Mouse (Mus musculus): ENCODE measurements at regions not wholly inside any gene's neighbourhood (a gene's known extent, or its start where the extent isn't known, plus 50 kb on each side); places are given as distances from the start of the nearest gene placed in this dataset.

DNA sequence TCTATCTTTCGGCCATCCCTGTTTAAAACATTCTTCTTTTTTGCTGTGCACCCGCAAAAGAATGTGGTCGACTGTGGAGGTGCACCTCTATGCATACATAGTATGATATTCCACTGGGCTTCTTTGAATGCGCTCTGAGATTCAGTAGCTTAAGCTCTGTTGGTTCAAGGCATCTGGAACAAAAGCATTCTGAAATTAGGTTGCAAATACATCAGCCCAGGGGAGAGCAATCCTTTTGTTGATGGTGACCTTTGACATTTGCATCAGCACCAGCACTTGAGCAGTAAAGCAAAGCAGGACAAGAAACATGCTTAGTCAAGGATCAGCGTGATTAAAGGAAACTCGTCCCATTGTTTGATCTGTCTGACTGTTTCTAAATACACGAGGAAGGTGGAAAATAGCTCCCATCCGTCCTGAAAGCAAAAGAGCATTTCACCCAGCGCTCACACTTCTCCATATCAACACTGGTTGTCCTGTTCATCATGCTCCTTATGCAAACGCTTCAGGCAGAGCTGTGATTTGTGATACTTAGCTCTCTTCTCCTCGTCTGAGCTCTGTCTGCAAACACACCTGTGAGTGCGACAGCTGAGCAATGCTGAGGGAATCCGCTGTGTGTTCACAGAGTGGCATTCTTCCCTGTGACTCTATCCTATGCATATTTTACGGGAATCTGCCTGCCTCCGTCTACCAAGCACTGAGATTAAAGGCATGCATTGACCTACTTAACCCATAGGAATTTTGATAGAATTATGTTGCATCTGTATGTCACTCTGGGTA, 67.4 kb upstream of the Dkk2 start:
- no peak overlapping the region for H3K4me2 ChIP-seq (ENCODE audit: low read depth, low read length)
- H3K27me3 ChIP-seq (replicated peaks; ENCODE audit: control insufficient read depth, insufficient read depth, low read length): no peaks in the 10 kb centered on the region
- H3K27ac ChIP-seq (ENCODE audit: low read length): no peak overlapping the region
- no peaks in the 10 kb centered on the region for H3K36me3 ChIP-seq (ENCODE audit: control insufficient read depth, insufficient read depth, low read length)
- no peak for ATAC-seq
- 28% methylated on average over 15 of the region's 15 CpGs for WGBS
- H3K9me3 ChIP-seq (ENCODE audit: control insufficient read depth, low read length): no peaks in the 10 kb centered on the region
- H3K4me1 ChIP-seq (ENCODE audit: control insufficient read depth, insufficient read depth, low read length): no peaks in the 10 kb centered on the region
- H3K4me3 ChIP-seq (ENCODE audit: low read length): no peak overlapping the region
- no peak overlapping the region for H3K9ac ChIP-seq (ENCODE audit: low read depth, low read length)

DNA sequence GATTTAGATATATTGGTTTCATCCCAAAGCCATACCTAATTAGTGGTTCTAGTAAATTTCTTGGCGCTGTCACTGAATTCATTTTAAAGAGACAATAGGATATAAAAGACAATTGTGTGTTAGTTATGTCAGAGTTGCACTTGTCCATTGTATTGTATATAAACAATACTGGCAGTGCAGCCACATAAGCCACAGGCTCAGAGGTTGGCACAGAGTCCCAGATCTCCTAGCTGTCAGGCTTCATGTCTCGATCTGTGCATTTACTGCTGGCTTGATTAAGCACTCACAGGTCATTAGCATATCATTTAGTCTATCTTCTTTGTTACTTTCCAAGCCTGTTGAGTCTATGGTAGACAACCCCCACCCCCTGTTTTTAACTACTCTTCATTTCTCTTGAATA, 66.6 kb upstream of the Dkk2 start:
- H3K4me2 ChIP-seq (ENCODE audit: low read depth, low read length): no peak overlapping the region
- no peaks in the 10 kb centered on the region for H3K36me3 ChIP-seq (ENCODE audit: control insufficient read depth, insufficient read depth, low read length)
- no peak overlapping the region for H3K4me3 ChIP-seq (ENCODE audit: low read length)
- ATAC-seq: no peak
- WGBS: 68% methylated on average over 2 of the region's 2 CpGs
- H3K27me3 ChIP-seq (replicated peaks; ENCODE audit: control insufficient read depth, insufficient read depth, low read length): no peaks in the 10 kb centered on the region
- no peaks in the 10 kb centered on the region for H3K9me3 ChIP-seq (ENCODE audit: control insufficient read depth, low read length)
- no peak overlapping the region for H3K27ac ChIP-seq (ENCODE audit: low read length)
- no peak overlapping the region for H3K9ac ChIP-seq (ENCODE audit: low read depth, low read length)
- H3K4me1 ChIP-seq (ENCODE audit: control insufficient read depth, insufficient read depth, low read length): no peaks in the 10 kb centered on the region

DNA sequence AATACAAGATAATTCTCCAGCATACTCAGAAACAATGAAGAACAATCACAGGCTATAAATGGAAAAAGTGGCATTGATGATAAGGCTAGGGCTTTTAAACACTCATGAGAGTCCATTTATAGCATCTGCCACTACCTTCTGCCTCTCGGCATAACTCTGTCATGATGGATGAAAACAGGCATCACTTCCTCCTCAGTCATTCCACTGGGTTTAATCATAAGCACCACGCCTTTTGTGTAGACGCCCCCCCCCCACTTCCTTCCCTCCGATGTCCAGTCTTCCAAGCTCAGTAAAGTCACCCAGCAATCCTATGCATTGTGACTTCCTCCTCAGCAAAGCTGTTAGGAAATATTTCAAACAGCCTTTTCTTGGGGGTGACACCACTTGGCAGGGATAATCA, 63.1 kb upstream of the Dkk2 start:
- Histone ChIP-seq H3K4me1 (ENCODE audit: control insufficient read depth, insufficient read depth, low read length) (no peaks in the 10 kb centered on the region), H3K4me3 (ENCODE audit: low read length) (no peak overlapping the region), H3K4me2 (ENCODE audit: low read depth, low read length) (no peak overlapping the region), H3K27me3 (replicated peaks; ENCODE audit: control insufficient read depth, insufficient read depth, low read length) (no peaks in the 10 kb centered on the region), H3K9me3 (ENCODE audit: control insufficient read depth, low read length) (no peaks in the 10 kb centered on the region), H3K27ac (ENCODE audit: low read length) (no peak overlapping the region), H3K36me3 (ENCODE audit: control insufficient read depth, insufficient read depth, low read length) (no peaks in the 10 kb centered on the region), H3K9ac (ENCODE audit: low read depth, low read length) (no peak overlapping the region)
- ATAC-seq: no peak
- WGBS: 28% methylated on average over 4 of the region's 4 CpGs

DNA sequence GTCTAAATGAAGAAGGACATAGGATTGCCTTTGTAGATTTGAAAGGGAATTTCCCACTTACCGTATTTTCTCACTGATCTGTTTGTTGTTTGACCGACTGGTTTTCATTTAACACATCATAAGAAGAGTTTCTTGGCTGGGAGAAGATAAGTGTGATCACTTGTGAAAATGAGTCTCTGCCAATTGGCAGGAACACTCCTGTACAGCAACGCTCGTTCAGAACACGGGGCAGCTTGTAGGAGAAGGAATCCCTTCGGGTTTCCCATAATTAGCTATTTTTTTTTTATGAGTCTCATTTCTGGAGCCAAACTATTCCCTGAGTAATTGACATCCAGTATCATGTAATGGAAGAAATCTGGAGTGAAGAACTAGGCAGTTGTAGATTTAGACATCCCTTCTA, 61.8 kb upstream of the Dkk2 start:
- no peak overlapping the region for H3K27ac ChIP-seq (ENCODE audit: low read length)
- H3K4me2 ChIP-seq (ENCODE audit: low read depth, low read length): no peak overlapping the region
- no peak overlapping the region for H3K9ac ChIP-seq (ENCODE audit: low read depth, low read length)
- H3K9me3 ChIP-seq (ENCODE audit: control insufficient read depth, low read length): no peaks in the 10 kb centered on the region
- ATAC-seq: no peak
- WGBS: 52% methylated on average over 6 of the region's 6 CpGs
- no peaks in the 10 kb centered on the region for H3K36me3 ChIP-seq (ENCODE audit: control insufficient read depth, insufficient read depth, low read length)
- H3K4me1 ChIP-seq (ENCODE audit: control insufficient read depth, insufficient read depth, low read length): no peaks in the 10 kb centered on the region
- no peak overlapping the region for H3K4me3 ChIP-seq (ENCODE audit: low read length)
- H3K27me3 ChIP-seq (replicated peaks; ENCODE audit: control insufficient read depth, insufficient read depth, low read length): no peaks in the 10 kb centered on the region

DNA sequence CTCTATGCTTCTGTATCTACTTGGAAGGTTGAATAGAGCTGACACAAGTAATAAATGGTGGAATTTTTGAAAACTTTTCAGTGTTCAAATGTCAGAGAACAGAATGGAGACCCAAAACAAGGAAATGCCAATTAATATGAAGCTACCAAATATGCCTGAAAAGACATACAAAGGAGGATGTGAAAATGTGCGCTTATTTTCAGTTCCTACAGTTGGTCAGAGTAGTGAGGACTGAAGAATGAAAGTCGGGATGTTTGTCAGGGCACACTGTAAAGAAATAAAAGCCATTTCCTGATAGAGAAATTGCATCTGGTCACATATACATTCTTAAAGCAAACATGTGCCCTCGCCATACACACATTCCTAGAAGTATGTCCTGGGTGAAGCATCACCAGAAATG, 56.0 kb upstream of the Dkk2 start:
- H3K4me3 ChIP-seq (ENCODE audit: low read length): no peak overlapping the region
- WGBS: 92% methylated on average over 3 of the region's 3 CpGs
- H3K9ac ChIP-seq (ENCODE audit: low read depth, low read length): no peak overlapping the region
- H3K9me3 ChIP-seq (ENCODE audit: control insufficient read depth, low read length): no peaks in the 10 kb centered on the region
- H3K27me3 ChIP-seq (replicated peaks; ENCODE audit: control insufficient read depth, insufficient read depth, low read length): no peaks in the 10 kb centered on the region
- peaks cover 4% of the 10 kb centered on the region; the same call in 1 of the 2 replicates for H3K4me1 ChIP-seq (ENCODE audit: control insufficient read depth, insufficient read depth, low read length)
- H3K4me2 ChIP-seq (ENCODE audit: low read depth, low read length): no peak overlapping the region
- H3K36me3 ChIP-seq (ENCODE audit: control insufficient read depth, insufficient read depth, low read length): no peaks in the 10 kb centered on the region
- H3K27ac ChIP-seq (ENCODE audit: low read length): no peak overlapping the region
- ATAC-seq: no peak

DNA sequence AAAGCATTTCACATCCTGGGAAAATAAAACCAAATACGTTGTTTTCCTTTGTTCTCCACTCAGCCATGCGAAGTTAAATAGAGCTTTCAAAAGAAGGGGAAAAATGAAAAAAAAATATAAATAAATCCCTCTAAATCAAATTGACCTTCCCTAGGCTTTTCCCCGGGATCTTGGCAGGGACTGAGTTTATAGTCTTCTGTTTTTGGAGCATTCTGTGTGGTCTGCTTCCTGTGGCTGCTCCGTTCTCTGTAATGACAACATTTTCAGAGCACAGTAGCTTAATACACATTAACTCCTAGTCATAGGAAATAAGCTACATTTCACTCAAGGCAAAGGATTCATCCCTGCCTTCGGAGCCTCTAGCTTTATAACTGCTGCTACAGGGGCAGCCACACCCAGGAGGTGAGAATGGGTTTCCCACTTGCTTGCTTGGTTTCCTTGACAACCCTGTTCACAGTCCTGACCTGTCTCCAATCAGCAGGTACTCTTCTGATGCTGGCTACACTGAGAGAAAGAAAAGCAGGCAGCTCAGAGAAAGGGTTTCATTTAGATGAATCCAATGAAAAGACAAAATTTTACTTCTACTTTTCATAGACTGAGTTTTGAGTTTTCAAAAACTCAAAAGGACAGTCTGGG, 51.9 kb upstream of the Dkk2 start:
- 40% methylated on average over 5 of the region's 5 CpGs for whole genome bisulfite sequencing
- ATAC-seq: no peak
- Histone ChIP-seq H3K36me3 (ENCODE audit: control insufficient read depth, insufficient read depth, low read length) (no peaks in the 10 kb centered on the region), H3K4me1 (ENCODE audit: control insufficient read depth, insufficient read depth, low read length) (peaks cover 4% of the 10 kb centered on the region; the same call in 1 of the 2 replicates), H3K27me3 (replicated peaks; ENCODE audit: control insufficient read depth, insufficient read depth, low read length) (no peaks in the 10 kb centered on the region), H3K9me3 (ENCODE audit: control insufficient read depth, low read length) (no peaks in the 10 kb centered on the region), H3K4me2 (ENCODE audit: low read depth, low read length) (no peak overlapping the region), H3K4me3 (ENCODE audit: low read length) (no peak overlapping the region), H3K27ac (ENCODE audit: low read length) (0 out of 2 replicates have a peak overlapping the region, but pooled peaks have one; percentile 48), H3K9ac (ENCODE audit: low read depth, low read length) (no peak overlapping the region)

DNA sequence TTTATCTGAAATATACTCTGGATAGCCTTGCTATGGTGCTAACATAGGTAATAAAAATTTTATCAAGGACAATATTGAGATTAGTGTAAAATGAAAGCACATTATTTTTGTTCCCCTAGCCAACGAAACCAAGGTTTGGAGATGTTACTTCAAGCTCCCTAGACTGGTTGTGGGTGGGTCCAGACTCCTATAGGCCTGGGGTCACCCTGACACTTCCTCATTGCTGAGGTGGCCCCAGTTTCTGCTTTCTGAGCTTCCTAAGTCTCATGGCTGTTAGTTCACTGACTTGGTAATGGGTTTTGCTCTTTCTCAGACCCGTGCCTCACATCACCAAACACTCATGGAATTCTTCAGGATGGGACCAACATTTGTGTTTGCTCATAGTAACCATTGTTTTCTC, 49.9 kb upstream of the Dkk2 start:
- no peak overlapping the region for H3K4me2 ChIP-seq (ENCODE audit: low read depth, low read length)
- peaks cover 4% of the 10 kb centered on the region; the same call in 1 of the 2 replicates for H3K4me1 ChIP-seq (ENCODE audit: control insufficient read depth, insufficient read depth, low read length)
- H3K9ac ChIP-seq (ENCODE audit: low read depth, low read length): no peak overlapping the region
- no peak overlapping the region for H3K27ac ChIP-seq (ENCODE audit: low read length)
- ATAC-seq: no peak
- H3K27me3 ChIP-seq (replicated peaks; ENCODE audit: control insufficient read depth, insufficient read depth, low read length): no peaks in the 10 kb centered on the region
- no peaks in the 10 kb centered on the region for H3K36me3 ChIP-seq (ENCODE audit: control insufficient read depth, insufficient read depth, low read length)
- H3K4me3 ChIP-seq (ENCODE audit: low read length): no peak overlapping the region
- H3K9me3 ChIP-seq (ENCODE audit: control insufficient read depth, low read length): no peaks in the 10 kb centered on the region
- WGBS: 63% methylated on average over 2 of the region's 2 CpGs

Measured in intestine, embryonic 16.5 days (tissue).